Mouse (Mus musculus) cerebellum, adult (tissue): ENCODE measurements around the gene Cd300lf.

ENCODE experiments used
- ATAC-seq: cut with Nextera tagmentation; 2 replicates; pipeline ENCODE4 v1.9.2; 2017; ENCODE audit warnings: mild to moderate bottlenecking, moderate library complexity, mixed read lengths; ENCODE audit not compliant: insufficient number of reproducible peaks, low FRiP score, low TSS enrichment

The Cd300lf gene

DNA sequence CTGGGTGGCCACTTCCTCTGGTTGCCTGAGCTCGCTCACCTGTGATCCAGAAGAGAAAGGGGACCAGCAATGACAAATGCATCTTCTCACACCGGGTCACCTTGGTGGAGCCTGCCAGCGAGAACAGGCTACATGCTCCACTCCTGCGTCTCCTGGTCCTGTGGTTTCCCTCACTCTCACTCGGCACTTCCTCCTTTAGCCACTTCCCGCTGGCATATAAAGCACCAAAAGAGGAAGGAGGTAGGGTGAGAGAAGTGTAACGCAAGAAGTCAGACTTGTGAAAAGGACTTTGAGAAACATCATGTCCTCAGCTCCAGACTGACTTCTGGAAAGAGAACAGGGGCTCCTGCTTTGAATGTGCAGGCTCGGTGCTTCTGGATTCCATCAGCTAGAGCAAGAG is at the start of gene Cd300lf:
Gene Cd300lf (minus strand): TSS at position 193 of the 400 bp plus-strand sequence.
- no peak for ATAC-seq

DNA sequence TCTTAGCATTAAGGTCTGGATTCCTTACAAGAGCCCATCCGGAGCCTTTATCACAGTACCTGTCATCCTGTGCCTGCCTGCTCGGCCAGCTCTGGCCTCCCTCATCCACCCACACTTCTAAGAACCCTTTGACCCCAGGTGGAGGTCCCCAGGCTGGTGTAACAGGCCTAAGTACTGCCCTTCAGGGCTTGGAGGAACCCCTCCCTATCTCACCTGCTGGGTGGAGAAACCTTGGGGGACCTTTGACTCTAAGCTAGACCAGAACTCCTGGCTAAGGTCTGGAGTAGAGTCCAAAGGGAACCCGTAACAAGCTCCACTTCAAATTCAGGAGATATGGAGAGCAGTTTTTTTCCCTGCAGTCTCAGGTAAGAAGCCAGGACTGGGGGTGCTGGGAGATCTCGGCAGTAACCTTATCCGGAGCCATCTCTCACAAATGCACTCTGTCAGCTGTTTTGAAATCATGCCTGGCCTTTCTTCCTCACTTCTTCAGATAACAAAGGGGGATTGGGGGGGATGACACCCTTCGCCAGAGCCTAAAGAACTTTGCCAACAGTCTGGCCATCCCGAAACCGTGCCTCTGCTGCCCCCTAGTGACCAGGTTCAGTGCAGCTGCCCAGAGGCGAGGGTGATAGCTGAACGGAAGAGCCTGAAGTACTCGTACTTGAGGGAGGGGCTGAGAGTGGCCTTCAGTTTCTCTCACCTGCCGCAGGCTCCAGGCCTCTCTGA is 48.3 kb upstream of the Cd300lf start:
- ATAC-seq, result no peak

DNA sequence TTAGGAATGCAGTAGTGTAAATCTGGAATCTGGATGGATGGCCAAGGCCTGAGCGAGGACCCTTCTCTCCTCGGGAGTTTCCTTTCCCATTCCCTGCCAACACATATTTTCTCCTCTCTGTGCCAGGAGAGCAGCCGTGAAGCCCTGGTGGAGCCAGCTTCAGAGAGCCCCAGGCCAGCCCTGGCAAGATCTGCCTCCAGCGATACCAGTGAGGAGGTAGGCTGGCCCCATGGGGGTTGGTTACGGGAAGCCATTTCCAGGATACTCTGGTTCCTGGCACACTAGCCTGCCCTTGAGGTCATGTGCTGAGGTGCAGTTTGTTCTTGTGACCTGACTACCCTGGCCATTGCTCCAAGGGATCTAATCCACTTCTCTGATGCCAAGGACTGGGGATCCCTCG is 46.1 kb upstream of the Cd300lf start:
- no peak for ATAC-seq

DNA sequence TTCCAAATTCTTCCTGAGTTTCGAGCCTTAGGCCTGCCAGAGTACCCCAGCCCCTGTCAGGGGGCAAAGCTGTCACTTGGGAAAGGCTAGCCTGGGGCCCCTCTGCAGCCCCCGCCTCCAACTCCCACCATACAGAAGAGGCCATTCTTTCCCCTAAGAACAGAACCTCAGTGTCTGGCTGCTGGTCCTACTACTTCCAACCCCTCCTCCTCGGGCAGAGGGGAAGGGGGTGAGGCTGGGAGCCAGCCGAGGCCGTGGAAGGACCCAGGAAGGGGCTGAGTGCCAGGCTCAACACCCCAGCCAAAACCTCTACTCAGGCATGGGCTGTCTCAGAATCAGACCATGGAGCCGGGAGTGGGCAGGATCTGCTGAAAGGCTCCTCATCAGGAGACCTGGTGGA is 45.4 kb upstream of the Cd300lf start:
- no peak for ATAC-seq

DNA sequence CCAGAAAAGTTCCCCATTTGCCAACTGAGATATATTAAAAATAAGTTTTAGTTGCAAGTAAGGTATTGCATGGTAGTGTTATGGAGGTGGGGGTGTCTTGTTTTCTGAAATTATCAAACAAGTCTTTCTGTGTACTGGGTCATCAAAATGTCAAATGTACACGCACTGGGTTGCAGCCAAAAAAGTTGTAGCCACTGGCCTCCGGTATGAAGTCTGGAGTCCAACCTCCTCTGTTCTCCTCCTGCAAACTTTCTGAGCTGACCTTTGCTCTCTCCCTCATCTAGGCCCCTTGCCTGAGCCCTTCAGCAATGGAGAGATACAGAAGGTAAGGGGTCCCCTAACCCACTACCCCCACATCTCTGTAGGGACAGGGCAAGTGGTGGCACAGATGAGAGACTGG is 45.0 kb upstream of the Cd300lf start:
- ATAC-seq, result no peak

DNA sequence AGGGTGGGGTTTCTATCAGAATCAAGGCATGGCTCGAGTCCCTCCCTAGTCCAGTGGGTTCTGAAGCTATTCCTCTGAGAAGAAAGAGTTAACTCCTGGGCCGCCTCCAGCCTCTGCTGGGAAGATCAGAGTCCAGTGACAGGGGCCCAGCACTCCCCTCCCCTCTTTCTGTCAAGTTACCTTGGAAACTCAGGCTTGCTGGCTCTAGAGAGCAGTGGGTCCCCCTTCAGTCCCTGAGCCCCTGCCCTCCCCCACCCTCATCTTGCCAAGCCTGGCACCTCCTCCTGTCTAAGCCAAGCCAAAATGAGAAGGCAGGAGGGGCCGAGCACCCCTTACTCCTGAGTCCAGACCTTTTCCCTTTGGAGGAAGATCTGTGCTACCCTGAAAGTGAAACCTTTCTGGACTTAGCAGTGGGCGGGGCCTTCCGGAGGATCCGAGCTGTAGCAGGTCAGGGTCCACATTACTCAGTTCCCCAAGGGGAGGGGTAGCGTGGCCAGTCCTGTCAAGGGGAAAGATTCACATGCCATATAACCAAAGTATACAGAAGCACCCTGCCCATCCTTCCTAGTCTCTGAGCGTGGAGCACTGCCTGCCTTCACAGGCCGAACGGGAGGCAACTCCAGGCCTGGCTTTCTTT is 43.9 kb upstream of the Cd300lf start:
- ATAC-seq, result no peak

DNA sequence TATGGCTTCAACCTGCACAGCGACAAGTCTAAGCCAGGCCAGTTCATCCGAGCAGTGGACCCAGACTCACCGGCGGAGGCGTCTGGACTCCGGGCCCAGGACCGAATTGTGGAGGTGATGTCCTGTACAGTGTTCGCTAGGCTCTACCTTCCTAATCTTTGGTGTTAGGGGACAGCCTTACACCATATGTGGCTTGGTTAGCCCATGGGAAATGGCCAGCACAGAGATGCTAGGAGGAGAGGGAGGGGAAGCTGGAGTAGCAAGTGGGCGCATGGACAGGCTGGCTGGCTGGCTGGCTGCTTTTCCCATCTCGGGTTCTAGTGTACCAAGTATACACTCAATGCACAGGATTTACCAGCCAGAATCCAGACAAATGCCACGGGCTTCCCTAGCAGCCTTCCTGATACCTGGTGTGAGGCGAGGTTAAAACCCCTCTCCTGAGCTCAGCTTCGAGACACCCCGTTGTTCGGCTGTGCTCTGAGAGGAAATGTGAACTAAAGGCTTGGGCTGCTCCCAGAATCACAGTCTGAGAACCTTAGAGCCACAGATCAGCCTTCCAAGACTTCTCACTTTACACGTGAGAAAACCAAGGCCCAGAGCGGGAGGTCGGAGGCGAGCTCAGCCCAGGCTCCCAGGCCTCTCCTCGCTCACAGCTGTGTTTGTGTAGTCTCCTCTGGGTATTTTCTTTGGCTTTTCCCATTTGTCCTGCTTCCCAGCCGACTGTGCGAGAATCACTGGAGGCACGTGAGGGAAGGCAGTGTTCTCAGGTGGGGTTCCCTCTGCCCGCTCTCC is 42.8 kb upstream of the Cd300lf start:
- no peak for ATAC-seq

DNA sequence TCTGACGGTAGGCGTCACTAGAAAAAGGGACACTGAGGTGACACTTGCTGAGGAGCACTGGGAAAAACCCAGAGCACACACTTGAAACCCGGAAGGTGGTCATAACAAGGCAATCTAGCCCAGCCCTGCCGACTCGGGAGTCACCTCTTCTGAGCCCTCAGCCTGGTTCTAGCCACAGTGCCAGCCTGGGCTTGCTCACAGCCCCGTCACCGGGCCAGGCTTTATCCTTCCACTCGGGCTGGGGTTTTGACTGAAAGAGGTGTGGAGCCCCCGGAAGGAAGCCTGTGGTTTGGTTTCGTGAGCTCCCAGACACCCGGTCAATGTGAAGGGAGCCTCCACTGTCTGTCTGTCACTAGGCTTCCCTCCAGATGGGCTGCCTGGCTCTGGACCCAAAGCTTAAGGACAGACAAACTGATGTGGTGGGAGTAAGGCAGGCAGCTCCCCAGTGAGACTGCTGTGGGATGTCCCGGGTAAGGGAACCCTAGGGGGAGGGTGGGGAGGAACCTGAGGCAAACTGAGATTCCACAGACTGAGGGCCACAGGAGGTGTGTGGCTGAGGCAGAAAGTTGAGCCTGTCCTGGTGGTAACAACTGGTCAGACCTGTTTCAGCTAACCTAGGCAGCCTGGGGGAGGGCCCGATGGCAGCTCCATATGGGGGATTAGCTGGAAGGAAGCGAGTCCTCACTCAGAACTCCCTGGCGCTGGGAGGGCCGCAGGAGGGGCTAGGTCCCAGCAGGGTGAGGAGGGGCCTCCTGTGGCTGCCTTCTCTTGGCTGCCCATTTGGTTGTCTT is 40.0 kb upstream of the Cd300lf start:
- ATAC-seq, result no peak

DNA sequence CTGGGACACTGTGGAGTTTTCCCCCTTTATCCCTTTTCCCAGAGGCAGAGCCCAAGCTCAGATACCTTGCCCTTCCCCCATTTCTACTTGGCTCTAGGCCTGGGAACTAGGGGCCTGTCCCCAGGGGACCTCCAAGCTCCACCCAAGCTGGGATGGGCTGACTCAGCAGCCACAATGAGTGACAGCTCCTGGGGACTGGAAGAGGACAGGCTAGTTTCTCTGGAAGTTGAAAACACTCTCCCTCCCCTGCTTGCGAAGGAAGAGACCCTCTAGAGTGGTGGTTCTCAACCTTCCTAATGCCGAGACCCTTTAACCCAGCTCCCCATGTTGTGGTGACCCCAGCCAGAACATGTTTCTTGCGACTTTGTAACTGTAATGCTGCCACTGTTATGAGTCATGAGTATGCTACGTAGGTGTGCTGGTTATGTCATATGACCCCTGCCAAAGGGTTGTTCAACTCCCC is 39.1 kb upstream of the Cd300lf start:
- no peak for ATAC-seq

DNA sequence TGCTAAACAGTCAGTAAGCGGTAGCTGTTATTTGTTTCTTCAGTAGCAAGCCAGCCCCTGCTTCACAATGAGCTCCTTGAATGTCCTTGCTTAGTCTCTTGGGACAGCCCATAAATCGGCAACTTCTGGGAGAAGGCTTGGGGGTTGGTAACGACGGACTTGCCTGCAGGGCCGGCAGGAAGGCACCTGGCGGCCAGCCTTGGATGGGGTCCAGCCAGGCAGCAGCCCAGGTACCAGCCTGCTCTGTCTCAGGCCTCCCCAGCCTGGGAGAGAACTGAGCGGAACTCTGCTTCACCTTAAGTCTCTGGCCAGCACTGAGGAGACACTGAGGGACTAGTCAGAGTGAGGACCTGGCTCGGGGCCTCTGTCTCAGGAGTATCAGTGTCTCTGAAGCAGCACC is 37.3 kb upstream of the Cd300lf start:
- ATAC-seq, result no peak

DNA sequence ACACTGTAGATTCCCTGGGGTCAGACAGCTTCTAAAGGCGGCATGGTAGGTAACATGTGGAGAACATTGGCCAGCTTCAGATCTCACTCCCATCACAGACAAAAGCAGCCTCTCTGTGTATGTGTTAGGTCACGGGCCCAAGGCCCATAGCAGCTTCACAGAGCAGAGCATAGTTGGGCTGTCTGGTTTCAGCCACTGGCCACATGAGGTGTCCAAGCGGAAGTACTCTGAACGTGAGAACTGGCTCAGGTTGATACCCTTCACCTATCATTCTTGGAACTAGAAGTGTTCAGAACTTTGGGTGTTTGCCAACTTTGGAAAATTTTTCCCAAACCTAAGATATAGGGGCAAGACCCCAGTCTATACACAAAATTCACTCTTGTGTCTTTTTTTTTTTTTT is 35.6 kb upstream of the Cd300lf start:
- no peak for ATAC-seq

DNA sequence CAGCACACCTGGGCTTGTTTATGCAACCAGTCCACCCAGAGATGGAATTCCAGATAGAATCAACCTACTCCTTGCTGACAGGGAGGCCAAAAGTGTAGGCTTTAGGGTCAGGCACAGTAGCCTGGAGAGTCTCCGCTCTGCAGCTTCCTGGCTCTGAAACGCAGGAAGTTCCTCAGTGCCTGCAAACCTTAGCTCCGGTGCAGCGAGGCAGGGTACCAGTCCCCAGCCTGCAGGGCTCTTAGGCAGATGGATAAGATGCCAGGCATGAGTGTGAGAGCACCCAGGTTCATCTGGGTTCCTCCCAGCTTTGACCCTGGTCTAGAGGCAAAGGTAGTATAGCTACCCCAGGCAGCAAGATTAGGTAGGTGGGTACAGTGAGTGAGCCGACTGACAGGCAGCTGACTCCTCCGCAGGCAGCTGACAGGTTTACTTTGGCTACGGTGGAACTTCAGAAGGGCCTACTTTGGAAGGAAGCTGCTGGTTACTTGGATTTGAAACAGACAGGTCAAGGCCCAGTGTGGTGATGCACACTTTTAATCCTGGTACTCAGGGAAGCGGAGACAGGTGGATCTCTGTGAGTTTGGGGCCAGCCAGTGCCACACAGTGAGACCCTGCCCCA is 33.9 kb upstream of the Cd300lf start:
- no peak for ATAC-seq

DNA sequence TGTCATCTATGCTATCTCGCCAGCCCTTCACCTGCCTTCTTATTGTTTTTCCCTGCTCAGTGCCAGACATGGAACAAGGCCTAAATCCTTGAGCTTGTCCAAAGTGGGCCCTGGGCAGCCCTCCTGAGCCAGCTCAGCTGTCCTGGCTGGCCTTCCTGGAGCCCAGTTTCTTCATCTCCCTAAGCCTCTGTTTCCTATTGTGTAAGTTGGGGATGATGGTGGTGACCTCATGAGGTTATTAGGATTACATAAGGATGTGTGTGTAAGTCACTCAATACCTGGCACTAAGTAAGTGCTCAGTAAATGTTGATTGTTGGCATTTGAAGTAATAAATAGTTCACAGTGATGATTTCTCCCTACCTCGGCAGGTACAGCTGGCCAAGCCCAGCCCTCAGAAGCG is 33.0 kb upstream of the Cd300lf start:
- ATAC-seq, result no peak

DNA sequence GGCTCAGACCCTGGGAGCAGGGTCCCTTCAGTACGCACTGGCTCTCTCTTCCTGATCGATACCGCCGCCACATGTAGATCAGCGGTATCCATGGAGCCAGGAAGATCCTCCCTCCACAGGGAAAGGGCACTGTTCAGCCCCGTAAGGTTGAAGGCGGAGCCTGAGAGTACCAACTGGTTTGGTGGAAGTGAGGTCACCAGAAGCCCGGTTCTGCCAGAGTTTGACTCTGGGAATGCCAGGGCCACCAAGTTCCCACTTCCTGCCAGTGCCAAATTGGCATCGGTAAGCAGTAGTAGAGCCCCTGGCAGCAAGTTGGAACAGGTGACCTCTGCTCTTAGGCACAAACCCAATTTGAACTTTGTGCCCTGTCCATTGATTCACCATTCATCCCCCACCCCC is 31.2 kb upstream of the Cd300lf start:
- ATAC-seq, result 0 out of 2 replicates have a peak, but pooled peaks have one; percentile 47

DNA sequence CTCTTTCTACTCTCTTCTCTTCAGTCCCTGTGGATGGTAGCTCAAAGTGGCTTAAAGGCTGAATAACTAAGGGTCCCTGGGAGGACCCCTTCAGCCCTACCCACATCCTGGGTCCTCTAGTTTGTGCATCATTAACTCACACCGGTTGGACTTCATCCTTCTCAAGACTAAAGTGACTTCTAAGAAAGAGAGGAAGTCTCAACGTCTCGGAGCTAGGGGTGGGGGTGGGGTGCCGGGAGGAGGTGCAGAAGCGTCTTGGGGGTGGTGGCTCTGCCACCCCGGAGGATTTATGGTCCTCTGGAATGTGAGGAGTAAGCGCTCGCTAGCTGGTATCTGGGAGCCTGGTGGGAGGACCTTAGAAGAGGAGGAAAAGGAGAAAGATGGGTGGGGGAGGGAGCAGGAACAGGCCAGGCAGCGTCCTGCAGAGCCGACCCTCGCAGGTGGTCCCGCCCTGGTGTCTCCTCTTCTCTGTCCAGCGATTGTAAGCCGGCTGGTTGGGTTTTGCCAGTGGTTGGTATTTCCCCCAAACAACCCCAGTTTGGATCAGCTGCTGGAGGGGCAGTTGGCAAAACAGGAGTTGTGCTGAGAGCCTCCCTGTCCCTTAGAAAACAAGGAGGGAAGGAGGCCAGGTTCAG is 30.7 kb upstream of the Cd300lf start:
- no peak for ATAC-seq

DNA sequence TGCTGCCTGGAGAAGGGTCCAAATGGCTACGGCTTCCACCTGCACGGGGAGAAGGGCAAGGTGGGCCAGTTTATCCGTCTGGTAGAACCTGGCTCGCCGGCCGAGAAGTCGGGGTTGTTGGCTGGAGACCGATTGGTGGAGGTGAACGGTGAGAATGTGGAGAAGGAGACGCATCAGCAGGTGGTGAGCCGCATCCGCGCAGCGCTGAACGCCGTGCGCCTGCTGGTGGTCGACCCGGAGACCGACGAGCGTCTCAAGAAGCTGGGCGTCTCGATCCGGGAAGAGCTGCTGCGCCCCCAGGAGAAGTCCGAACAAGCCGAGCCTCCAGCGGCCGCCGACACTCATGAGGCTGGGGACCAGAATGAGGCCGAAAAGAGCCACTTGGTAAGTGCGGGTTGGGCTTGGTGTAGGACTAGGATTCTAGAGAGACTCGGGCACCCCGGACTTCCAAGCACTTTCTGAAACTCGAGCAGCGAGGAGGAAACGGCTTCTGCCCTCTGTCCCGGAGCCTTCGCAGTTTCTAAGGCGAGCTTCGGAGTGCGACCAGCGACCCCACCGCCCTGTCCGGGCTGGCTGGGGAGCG is 29.9 kb upstream of the Cd300lf start:
- ATAC-seq, result no peak

DNA sequence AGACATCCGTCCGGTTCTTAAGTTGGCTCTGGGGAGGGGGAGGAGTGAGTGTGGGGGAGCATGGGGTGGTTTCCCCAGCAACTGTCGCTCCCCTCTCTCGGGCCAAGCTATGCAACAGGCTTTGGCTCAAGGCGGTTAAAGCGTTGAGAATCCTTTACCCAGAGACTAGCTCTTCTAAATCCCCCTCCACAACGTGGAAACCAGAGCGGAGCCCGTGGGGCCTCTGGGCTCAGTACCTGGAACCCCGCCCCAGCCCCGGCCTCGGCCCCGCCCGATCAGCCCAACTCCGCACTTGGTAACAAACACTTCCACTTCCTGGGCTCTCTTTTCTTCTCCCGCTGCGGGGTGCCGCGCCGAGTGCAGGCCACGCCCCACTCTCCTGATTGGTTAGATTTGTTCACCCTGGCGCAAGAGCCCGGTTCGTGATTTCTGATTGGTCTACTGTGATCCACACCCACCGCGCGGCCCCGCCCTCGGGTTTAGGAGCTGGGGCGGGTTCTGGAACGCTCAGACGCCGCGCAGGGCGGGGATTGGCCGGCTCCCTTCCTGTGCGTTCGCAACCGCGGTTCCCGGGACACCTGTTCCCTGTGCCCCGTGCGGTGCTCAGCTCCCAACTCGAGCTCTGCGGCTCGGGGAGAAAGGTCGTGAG is 29.2 kb upstream of the Cd300lf start, which contains the start of gene Slc9a3r1:
Gene Slc9a3r1 (plus strand): TSS at position 510 of the 649 bp plus-strand sequence.
- peak; percentile 82 for ATAC-seq

DNA sequence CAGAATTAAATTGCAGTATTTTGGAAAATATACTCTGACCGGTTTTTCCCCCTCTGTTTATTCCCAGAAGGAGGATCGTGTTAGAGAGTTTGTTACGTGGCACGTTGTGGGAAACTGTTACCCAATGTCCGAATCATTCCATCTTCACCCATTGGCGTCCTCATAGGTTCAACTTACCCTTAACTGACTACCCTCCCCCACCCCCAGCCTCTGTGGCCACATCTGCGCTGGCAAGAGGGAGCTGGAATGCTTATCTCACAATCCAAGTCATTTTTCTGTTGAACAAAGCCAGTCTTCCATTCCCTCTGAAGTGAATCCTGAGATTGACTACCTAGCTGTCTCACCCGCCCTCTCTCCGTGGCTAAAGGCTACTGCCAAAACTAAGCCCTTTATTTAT is 28.4 kb upstream of the Cd300lf start:
- no peak for ATAC-seq
